15 mouse cellular contexts compared by ENCODE assay signal in genomic region chr13:57867586-57867985, GRCm38 (mm10). TPM values are rescaled to one million over a fixed set of nuclear protein-coding genes. Genes with fewer than 3 reads are reported as not detected.
DNase-seq lines count a peak whose midpoint lies in the region; ATAC-seq and TF ChIP-seq lines count a peak whose summit lies in the region.
"Had no signal": no experiment of that assay in that cellular context is flagged by ENCODE, and none has a peak within 500 bp of the region (broad histone marks: within the 10 kb centered on the region; RNA-seq: fewer than 3 reads in every experiment).

No protein-coding gene starts in this region.

- no peak for TF ChIP-seq POLR2A in lung, adult 2 months (IDR thresholded peaks at IDR 0.05; ENCODE audit: borderline replicate concordance, extremely low read depth, low read depth, low read length)

- TF ChIP-seq CTCF in lung, adult 2 months (IDR thresholded peaks at IDR 0.05; ENCODE audit: insufficient read depth, low read length): no peak

- no peak overlapping the region for H3K4me2 ChIP-seq in forebrain, embryonic 12.5 days
- H3K4me2 ChIP-seq: hindbrain, embryonic 13.5 days; limb, embryonic 12.5 days had no signal

- intact Hi-C loops in heart, postnatal 10 days (cut with DNase I): no loop called here
- intact Hi-C loops in heart, postnatal 25 days (cut with DNase I): no loop called here

- WGBS in lung, adult 2 months: 52% methylated on average over 7 of the region's 7 CpGs
- 61% methylated on average over 7 of the region's 7 CpGs for WGBS in forebrain, embryonic 12.5 days

- no peak overlapping the region for H3K4me3 ChIP-seq in lung, adult 2 months (replicated peaks; ENCODE audit: extremely low read depth, low read depth, low read length)
- H3K4me3 ChIP-seq in forebrain, embryonic 12.5 days (replicated peaks): no peak overlapping the region
- H3K4me3 ChIP-seq: hindbrain, embryonic 13.5 days; limb, embryonic 12.5 days had no signal

- no peaks in the 10 kb centered on the region for H3K36me3 ChIP-seq in forebrain, embryonic 12.5 days (replicated peaks)
- H3K36me3 ChIP-seq: hindbrain, embryonic 13.5 days; limb, embryonic 12.5 days had no signal

- peak; percentile 20 to 40 for DNase-seq in heart, postnatal 10 days
- DNase-seq in heart, postnatal 25 days (ENCODE audit: low spot score): no peak
- peak; percentile 34 for DNase-seq in lung, postnatal 10 days
- no peak for DNase-seq in lung, adult 2 months
- peak; percentile 56 for DNase-seq in embryo, embryonic 11.5 days (ENCODE audit: low read depth, low spot score)
- DNase-seq in retina, embryonic 14.5 days (ENCODE audit: low spot score): peak; percentile 62
- DNase-seq in cerebellum, postnatal 10 days: no peak
- DNase-seq: cerebellum, postnatal 36 days; heart, adult 18-20 months had no signal

- no peaks in the 10 kb centered on the region for H3K4me1 ChIP-seq in lung, adult 2 months (ENCODE audit: control insufficient read depth, insufficient read depth, low read length)
- H3K4me1 ChIP-seq in forebrain, embryonic 12.5 days: 0 out of 2 replicates have a peak, but pooled peaks cover 3% of the 10 kb centered on the region
- H3K4me1 ChIP-seq: limb, embryonic 12.5 days had no signal

- no peak overlapping the region for H3K9ac ChIP-seq in forebrain, embryonic 12.5 days
- H3K9ac ChIP-seq: hindbrain, embryonic 13.5 days; limb, embryonic 12.5 days had no signal

- ATAC-seq in forebrain, embryonic 12.5 days (ENCODE audit: low FRiP score): no peak
- ATAC-seq: forebrain, embryonic 14.5 days; Patski had no signal

- H3K27ac ChIP-seq in forebrain, embryonic 12.5 days: no peak overlapping the region
- H3K27ac ChIP-seq: hindbrain, embryonic 13.5 days; limb, embryonic 12.5 days had no signal

- H3K27me3 ChIP-seq in forebrain, embryonic 12.5 days: no peaks in the 10 kb centered on the region
- H3K27me3 ChIP-seq: hindbrain, embryonic 13.5 days; limb, embryonic 12.5 days had no signal

- H3K9me3 ChIP-seq in forebrain, embryonic 12.5 days: no peaks in the 10 kb centered on the region
- H3K9me3 ChIP-seq: hindbrain, embryonic 13.5 days; limb, embryonic 12.5 days had no signal

RNA-seq across cellular contexts. Expression of gene Spock1, which starts 40.5 kb away (rescaled TPM):
- under 1 TPM; 0.43 to 0.67 TPM for total RNA-seq in heart, postnatal 10 days (2021)
- total RNA-seq in heart, postnatal 25 days (2021): under 1 TPM; 0.16 to 0.17 TPM
- polyA plus RNA-seq in lung, adult 2 months (2012; rRNA removed): 0.06 TPM in 2 replicates
- polyA plus RNA-seq in forebrain, embryonic 12.5 days (2016; fragmentation: Nextera tagmentation; extraction: Ambion mirVana): 9.5 and 12.0 TPM in 2 replicates
- total RNA-seq: megakaryocyte, adult 5-6 weeks had no signal
- polyA plus RNA-seq: Patski had no signal

Comparison
In these comparisons a context has a peak if more than half of its experiments do, and no peak if none do; other contexts are left out.
1. DNase-seq: peak in heart, postnatal 10 days (2 of 2), lung, postnatal 10 days (single experiment), embryo, embryonic 11.5 days (single experiment) and retina, embryonic 14.5 days (single experiment); none in heart, postnatal 25 days (single experiment), lung, adult 2 months (single experiment) and cerebellum, postnatal 10 days (0 of 2).